Mouse (Mus musculus) adrenal gland, postnatal 14 days (tissue): ENCODE measurements around the gene Spata45. TPM values are rescaled to one million over a fixed set of nuclear protein-coding genes. Genes with fewer than 3 reads are reported as not detected.
"Not testable (repeated sequence)": the region's sequence is repeated elsewhere in the genome, so short reads cannot be mapped to it uniquely, and the experiment has no call there.

ENCODE experiments used
- DNase-seq: peaks from one replicate; pipeline ENCODE4 v3.0.0; 2021; ENCODE audit warnings: mixed read lengths
- long read RNA-seq, 2 experiments: library from polyadenylated mRNA; stranded (forward); transcript quantifications; one replicate each; pipeline ENCODE4 v2.0.0; 2021
- total RNA-seq: library from RNA; stranded (reverse); gene quantifications from 2 replicates; pipeline ENCODE4 v1.2.3, GENCODE M21; 2021

The Spata45 gene
- not detected in 2 replicates for total RNA-seq
- long read RNA-seq, experiment 1: 0 reads
- long read RNA-seq, experiment 2: 0 reads

DNA sequence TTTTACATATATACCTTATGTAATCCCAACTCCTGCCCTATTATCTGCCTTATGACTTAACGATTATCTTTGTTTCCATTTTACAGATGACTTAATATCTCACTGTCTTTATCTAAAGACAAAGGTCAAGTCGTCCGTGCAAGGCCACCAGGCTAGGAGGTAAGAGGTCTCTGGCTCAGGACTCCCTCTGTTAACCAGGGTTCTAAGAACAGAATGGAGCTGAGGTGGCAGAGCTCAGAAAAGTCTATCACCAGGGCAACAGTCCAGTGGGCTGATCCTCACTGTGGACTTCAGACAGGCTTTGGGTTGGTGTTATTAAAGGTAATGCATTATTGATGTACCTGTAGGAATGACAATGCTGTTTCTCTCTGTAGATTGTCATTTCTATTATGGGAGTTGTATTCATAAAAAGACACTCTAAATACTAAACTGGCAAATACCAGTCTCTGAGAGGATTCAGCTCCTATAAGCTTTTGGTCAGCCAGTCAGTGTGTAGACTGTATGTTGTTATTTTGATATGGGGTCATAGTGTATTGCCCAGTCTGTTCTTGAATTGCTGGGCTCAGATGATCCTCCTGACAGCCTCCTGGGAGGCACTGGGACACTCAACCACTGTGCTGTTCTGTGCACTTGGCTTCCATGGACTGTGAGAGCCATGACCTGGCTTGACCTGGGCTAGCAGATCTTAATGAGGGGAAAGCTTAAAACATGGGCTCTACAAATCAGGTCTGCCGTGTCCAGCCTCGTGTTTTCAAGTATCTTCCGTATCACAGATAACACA is at the start of gene Spata45:
TSS of gene Spata45 (plus strand) at position 86 of the 781 bp plus-strand sequence.
- no peak for DNase-seq

DNA sequence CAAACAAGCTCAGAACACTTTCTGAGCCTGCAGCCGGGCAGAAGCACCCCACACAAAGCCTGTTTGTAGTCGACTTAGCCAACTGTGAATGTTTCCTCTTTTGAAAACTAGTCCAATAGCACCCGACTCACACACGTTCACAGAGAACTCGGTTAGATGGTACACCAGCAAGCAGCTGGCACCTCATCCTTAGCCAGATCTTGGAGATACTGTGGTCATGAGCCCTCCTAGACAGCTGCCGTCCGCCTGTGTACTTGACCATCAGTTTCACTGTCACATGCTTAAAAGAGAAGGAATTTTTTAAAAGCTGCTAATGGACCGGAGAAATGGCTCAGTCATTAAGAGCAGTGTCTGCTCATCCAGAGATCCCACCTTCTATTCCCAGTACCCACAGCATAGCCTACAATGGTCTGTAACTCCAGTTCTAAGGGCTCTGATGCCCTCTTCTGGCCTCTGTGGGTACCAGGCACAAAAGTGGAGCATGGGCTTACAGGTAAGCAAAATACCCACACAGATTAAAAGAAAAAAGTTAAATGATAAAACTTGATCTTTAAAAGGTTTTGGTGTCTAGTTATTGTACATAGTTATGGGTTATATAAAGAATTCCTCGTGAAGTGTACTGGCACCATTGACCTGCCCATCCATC is 46.9 kb upstream of the Spata45 start:
- no peak for DNase-seq

GRCm38 (mm10) chr1:190995548-190995947 is 40.9 kb upstream of the Spata45 start:
- DNase-seq: peak; percentile 80

GRCm38 (mm10) chr1:190996346-190996877 is 40.0 kb upstream of the Spata45 start:
- DNase-seq: peak; percentile 14

DNA sequence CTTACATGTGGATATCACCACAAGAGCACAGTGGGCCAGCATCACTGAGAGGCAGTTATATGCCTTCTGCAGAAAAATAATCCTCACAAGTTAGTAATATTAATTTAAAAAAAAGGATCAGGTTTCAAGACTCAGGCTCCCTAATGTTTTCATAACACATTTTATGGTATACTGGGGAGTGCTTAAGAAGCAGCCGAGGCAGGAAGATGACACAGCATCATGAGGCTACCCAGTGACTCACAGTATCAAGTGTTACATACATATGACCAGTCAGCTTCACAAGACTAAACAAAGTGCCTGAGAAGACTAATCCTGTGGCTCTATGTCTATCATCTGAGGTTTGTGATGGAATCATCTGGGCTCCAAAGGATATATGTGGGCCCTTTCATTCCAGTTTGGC is 38.4 kb upstream of the Spata45 start:
- no peak for DNase-seq

- DNase-seq: no peak
Measured at GRCm38 (mm10) chr1:191000686-191001085, 35.8 kb upstream of the Spata45 start.

DNA sequence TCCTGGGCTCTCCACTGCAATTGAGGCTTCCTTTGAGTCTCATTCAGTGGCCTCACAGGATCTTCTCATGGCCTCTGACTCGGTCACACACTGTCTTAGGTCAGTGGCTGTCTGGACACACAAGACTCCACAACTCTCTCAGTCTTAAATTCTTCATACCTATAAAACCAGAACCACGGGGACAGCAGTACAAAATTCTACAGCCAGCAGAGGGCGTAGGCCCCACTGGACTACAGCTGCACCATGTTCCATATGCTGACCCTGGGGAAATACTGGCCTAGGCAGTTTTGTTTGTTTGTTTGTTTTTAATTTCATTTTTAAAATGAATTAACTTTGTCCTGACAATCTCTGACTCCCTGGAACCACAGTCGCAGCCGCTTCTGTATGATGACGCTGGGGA is 34.2 kb upstream of the Spata45 start:
- DNase-seq: peak; percentile 51

DNA sequence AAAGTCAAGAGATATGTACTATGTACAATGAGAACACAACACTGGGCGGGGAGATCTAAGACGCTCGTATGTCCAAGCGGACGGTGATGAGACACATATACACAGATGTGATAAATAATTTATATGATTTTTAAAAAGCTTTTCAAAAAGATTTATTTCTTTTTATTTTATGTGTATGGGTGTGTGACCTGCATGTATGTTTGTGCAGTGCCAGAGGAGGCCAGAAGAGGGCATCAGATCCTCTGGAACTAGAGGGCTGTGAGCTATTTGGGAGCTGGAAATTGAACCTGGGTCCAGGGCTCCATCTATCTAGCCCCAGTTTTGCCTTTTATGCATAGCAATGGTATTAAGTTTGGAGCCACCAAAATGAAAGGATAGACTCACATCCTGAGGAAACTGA is 27.7 kb upstream of the Spata45 start:
- no peak for DNase-seq

DNA sequence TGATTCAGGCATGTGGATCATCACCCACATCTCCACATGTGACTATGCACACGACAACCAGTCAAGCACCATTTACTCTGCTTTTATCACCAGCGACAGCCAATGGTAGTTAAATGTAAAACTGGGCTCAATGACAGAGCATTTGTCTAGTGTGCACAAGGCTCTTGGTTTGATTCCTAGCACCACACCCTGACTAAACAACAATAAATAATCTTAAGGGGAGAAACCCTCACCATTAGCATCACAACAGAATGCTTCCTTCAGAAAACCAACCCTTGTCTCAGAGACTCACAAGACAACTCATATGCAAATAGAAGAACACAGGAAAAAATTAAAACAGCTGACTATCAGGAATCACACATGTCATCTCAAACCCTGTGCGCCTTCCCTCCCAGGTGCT is 22.2 kb upstream of the Spata45 start:
- no peak for DNase-seq

DNA sequence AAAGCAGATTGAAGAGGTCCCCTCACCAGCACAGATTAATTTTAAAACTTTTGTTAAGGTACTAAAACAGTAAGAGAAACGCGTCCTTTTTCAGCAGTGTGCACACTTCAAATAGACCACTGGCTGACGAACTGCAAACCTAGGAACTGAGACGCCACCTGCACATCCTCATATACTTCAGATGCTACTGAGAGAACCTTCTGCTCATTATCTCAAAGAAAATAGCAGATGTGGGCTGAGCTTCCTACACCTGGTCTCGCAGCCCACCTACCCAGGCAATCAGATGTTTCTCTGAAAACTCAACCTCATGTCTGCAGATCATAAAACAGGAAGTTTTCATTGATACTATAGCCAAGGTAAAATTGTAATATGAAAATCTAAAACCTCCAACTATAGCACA is 16.6 kb upstream of the Spata45 start:
- DNase-seq: no peak

- DNase-seq: no peak
Measured at GRCm38 (mm10) chr1:191020217-191020924, 16.1 kb upstream of the Spata45 start.

DNA sequence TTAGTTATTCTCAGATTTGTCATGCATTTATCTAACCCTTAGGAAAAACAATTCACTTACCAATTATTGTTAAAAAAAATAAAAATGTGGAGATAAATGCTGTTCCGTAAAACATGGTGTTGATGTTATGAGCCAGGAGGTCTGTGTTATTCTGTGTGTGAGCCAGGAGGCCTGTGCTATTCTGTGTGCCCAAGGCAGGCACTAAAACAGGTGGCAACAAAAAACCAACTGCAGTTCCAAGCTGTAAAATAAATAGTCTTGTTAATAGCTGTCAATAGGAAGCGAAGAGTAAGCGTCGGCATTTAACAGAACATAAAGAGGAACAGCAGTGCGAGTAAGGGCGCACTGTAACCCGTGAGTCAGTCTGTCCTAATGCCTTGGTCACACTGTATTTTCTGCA is 15.4 kb upstream of the Spata45 start:
- DNase-seq: no peak

DNA sequence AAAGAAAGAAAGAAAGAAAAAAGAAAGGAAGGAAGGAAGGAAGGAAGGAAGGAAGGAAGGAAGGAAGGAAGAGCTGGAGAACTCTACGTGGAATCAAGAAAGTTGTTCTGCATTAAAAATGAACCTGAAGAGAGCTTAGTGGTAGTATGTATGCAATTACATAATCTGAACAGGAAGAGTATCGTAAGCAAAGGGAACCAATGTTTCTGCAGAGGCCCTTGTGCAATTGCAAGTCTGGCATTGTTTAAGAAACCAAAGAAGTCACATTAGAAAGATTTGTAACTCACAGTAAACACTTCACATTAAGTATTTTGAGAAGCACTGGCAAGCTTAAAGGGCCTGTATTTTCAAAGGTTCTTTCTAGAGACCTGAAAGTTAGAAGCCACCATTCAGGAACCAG is 13.3 kb upstream of the Spata45 start:
- no peak for DNase-seq

DNA sequence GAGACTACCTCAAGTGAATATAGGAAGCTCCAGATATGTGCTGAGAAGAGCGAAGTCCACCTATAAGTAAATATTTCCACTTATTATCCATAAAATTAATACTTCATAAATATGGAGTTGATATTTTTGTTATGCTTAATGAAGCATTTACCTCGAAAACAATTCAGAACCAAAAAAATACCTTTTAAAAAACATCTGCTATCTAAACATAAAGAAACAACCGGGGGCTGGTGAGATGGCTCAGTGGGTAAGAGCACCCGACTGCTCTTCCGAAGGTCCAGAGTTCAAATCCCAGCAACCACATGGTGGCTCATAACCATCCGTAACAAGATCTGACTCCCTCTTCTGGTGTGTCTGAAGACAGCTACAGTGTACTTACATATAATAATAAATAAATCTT is 12.6 kb upstream of the Spata45 start:
- DNase-seq: not testable (repeated sequence)

DNA sequence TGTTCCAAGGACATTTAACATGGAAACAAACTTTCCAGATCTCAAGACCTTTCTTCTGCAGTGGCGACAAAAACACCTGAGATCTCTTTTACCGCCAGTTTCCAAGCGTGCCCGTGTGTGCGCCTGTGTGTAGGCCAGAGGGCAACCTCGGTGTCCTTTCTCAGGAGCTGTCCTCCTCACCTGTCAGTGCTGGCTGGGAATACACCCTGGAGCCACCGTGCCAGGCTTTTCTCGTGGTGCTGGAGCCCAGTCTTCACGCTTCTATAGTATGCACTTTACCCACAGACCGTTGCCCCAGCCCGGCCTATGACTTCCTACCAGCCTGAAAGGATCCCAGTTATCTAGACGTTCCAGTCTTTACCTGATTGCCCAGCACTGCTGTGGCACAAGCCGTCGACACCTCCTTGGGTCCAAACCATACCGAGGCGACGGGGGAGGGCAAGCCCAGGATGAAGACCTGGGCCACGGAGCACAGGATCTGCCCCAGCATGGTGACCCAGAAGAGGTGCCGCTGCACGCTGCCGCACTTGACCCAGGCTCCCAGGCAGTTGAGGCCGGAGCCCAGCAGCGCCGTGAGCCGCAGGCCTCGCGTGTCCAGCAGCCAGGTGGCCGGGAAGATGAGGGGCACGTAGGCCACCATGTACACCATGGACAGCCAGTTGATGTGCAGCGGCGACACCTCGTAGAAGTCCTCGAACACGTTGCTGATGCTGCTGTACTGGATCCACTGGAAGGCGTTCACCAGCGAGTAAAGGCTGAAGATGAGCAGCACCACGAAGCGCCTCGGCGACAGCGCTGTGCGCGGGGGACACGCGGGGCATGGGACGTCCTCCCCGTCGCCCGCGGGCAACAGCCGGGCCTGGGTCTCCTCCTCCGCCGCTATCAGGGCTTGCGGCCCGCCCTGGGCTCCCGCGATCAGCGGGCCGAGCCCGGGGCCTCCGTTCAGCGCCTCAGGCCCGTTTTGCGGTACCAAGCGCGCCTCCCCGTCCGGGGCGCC is 11.1 kb upstream of the Spata45 start:
- DNase-seq: peak; percentile 51

DNA sequence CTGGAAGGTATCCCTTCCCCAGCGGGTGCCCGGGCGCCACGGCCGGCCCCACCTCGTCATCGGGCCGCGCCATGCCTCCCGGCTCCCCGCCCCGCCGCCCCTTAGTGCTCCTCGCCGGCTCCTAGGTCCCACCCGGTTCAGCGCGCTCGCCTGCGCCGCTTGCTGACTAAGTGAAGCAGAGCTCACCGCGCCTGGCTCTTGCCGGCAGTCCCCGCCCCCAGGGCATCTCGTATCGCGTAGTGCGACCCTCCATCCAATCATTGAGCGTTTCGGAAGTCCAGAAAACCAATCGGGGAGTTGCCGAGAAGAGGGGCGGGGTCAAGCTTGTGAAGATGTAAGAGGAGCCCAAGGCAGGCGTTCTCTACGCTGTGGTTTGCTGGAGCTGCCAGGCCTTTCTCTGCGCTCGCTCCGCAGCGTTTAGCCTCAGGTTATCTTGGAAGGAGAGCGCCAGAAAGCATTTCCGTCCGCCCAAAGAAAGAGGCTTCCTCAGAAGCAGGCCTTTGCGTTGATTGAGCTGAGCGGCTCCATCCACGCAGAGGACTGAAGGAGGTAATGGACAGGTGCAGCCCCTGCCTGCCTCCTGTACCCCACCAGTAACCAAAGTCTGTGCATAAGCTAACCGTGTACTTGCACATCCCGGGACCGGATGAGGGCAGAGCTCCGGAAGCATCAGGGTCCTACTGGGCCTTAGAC is 10.3 kb upstream of the Spata45 start, which contains the start of gene Flvcr1:
TSS of gene Flvcr1 (minus strand) at position 138 of the 693 bp plus-strand sequence.
- DNase-seq: peak; percentile 99

- DNase-seq: no peak
Measured at GRCm38 (mm10) chr1:191030182-191030581, 6.3 kb upstream of the Spata45 start.

GRCm38 (mm10) chr1:191030922-191031425 is 5.5 kb upstream of the Spata45 start:
- not testable (repeated sequence) for DNase-seq

- DNase-seq: no peak
Measured at GRCm38 (mm10) chr1:191035649-191036048, 790 bp upstream of the Spata45 start.

DNA sequence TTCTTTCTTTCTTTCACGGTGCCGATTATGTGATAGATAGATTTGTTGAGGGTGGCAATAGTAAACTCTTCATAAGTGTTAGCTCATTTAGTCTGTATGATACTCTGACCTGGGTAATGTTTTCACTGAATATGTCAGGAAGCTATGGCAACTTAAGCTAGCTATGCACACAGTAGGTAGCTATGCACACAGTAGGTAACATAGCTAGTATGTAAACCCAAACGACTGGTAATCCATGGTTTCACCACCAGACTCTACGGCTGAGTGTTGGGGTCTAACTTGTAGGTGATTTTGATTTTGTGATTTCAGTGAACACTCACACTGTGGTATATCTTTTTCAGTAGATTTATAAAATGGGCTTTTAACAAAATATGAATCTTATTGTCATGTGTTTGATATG is 1.6 kb downstream of the Spata45 start:
- DNase-seq: no peak

- no peak for DNase-seq
Measured at GRCm38 (mm10) chr1:191041352-191041751, 4.9 kb downstream of the Spata45 start.
